12 mouse cellular contexts compared by ENCODE assay signal in genomic region chr9:40343828-40344227, GRCm38 (mm10).
DNase-seq lines count a peak whose midpoint lies in the region; ATAC-seq lines count a peak whose summit lies in the region.
"Had no signal": no experiment of that assay in that cellular context is flagged by ENCODE, and none has a peak within 500 bp of the region (broad histone marks: within the 10 kb centered on the region; RNA-seq: fewer than 3 reads in every experiment).

No protein-coding gene starts in this region.

- H3K27me3 ChIP-seq in midbrain, embryonic 15.5 days (replicated peaks) = no peaks in the 10 kb centered on the region
- H3K27me3 ChIP-seq in midbrain, embryonic 10.5 days (ENCODE audit: low read depth, poor library complexity, severe bottlenecking) = no peaks in the 10 kb centered on the region
- H3K27me3 ChIP-seq: intestine, embryonic 15.5 days; liver, embryonic 12.5 days had no signal

- DNase-seq in frontal cortex, postnatal 25 days (ENCODE audit: low spot score in 2 of 2) = no peak
- no peak for DNase-seq in midbrain, embryonic 10.5 days (ENCODE audit: low spot score)
- DNase-seq in induced T-regulatory cell, adult 2 months (ENCODE audit: low read depth) = peak; percentile 85
- peak; percentile 71 to 86 for DNase-seq in right cerebral cortex, postnatal 36 days (ENCODE audit: low spot score in 2 of 2)
- no peak for DNase-seq in urinary bladder, adult 2 months (ENCODE audit: low spot score)
- no peak for DNase-seq in urinary bladder, postnatal 10 days (ENCODE audit: low spot score)
- DNase-seq: thymus, postnatal 36 days had no signal

- peak; percentile 36 for ATAC-seq in frontal cortex, adult (ENCODE audit: low TSS enrichment)
- ATAC-seq in midbrain, embryonic 15.5 days (replicated peaks) = no peak
- ATAC-seq: intestine, embryonic 15.5 days; liver, embryonic 12.5 days had no signal

- H3K36me3 ChIP-seq in midbrain, embryonic 15.5 days (replicated peaks) = no peaks in the 10 kb centered on the region
- no peaks in the 10 kb centered on the region for H3K36me3 ChIP-seq in midbrain, embryonic 10.5 days
- H3K36me3 ChIP-seq: heart, embryonic 10.5 days; intestine, embryonic 15.5 days; liver, embryonic 12.5 days had no signal

- H3K9ac ChIP-seq in midbrain, embryonic 15.5 days = no peak overlapping the region
- H3K9ac ChIP-seq: intestine, embryonic 15.5 days; liver, embryonic 12.5 days had no signal

- H3K4me2 ChIP-seq in midbrain, embryonic 15.5 days = peak overlapping the region; percentile 78; the same call in 1 of the 2 replicates
- H3K4me2 ChIP-seq: intestine, embryonic 15.5 days; liver, embryonic 12.5 days had no signal

- no peak overlapping the region for H3K4me3 ChIP-seq in midbrain, embryonic 15.5 days
- no peak overlapping the region for H3K4me3 ChIP-seq in midbrain, embryonic 10.5 days
- H3K4me3 ChIP-seq: heart, embryonic 10.5 days; intestine, embryonic 15.5 days; liver, embryonic 12.5 days had no signal

- 92% methylated on average over 7 of the region's 7 CpGs for WGBS in midbrain, embryonic 15.5 days
- WGBS in midbrain, embryonic 10.5 days = 96% methylated on average over 7 of the region's 7 CpGs

- peaks cover 47% of the 10 kb centered on the region for H3K4me1 ChIP-seq in midbrain, embryonic 15.5 days
- peaks cover 16% of the 10 kb centered on the region for H3K4me1 ChIP-seq in midbrain, embryonic 10.5 days

- H3K9me3 ChIP-seq in midbrain, embryonic 15.5 days = no peaks in the 10 kb centered on the region
- no peaks in the 10 kb centered on the region for H3K9me3 ChIP-seq in midbrain, embryonic 10.5 days (replicated peaks)
- H3K9me3 ChIP-seq: heart, embryonic 10.5 days; intestine, embryonic 15.5 days; liver, embryonic 12.5 days had no signal

- no peak overlapping the region for H3K27ac ChIP-seq in midbrain, embryonic 15.5 days
- no peak overlapping the region for H3K27ac ChIP-seq in midbrain, embryonic 10.5 days (replicated peaks)
- H3K27ac ChIP-seq: heart, embryonic 10.5 days; intestine, embryonic 15.5 days; liver, embryonic 12.5 days had no signal

Comparison
In these comparisons a context has a peak if more than half of its experiments do, and no peak if none do; other contexts are left out.
1. DNase-seq: peak in induced T-regulatory cell, adult 2 months (single experiment) and right cerebral cortex, postnatal 36 days (2 of 2); none in frontal cortex, postnatal 25 days (0 of 2), midbrain, embryonic 10.5 days (single experiment), urinary bladder, adult 2 months (single experiment) and urinary bladder, postnatal 10 days (single experiment).